In the genomic region with DNA sequence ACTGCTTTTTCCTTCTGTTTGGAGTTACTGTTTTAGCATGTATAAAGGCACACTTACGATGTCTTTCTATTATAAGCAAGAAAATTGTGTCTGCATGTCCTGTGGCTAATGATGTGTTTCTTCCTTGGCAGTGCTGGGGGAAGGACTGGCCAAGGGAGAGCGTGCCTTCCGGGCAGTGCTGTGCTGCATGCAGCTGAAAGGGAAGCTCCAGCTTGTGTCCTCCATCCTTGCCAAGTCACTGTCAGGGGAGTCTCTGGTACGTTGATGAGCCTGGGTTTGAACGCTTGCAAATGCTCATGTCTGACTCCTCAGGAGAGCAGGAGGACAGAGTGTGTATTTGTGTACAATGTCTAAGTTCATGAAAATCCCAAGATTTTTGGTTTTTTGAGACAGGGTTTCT, we compare ENCODE assay signal across 20 mouse cellular contexts. TPM values are rescaled to one million over a fixed set of nuclear protein-coding genes. Genes with fewer than 3 reads are reported as not detected.
DNase-seq lines count a peak whose midpoint lies in the region; ATAC-seq and TF ChIP-seq lines count a peak whose summit lies in the region.
"Had no signal": no experiment of that assay in that cellular context is flagged by ENCODE, and none has a peak within 500 bp of the region (broad histone marks: within the 10 kb centered on the region; RNA-seq: fewer than 3 reads in every experiment).

No protein-coding gene starts in this region.

- DNase-seq in cerebellum, adult 11 months = peak; percentile 10
- peak; percentile 13 to 35 for DNase-seq in kidney, postnatal 36 days
- no peak for DNase-seq in kidney, adult 8-10 months
- DNase-seq in thymus, adult 2 months = no peak
- DNase-seq in thymus, postnatal 4 days = no peak
- peak; percentile 22 for DNase-seq in cerebellum, postnatal 36 days
- DNase-seq in testis, postnatal 10 days (ENCODE audit: low spot score) = no peak
- DNase-seq: adrenal gland, postnatal 10 days; gastrocnemius, postnatal 25 days; layer of hippocampus, postnatal 36 days; liver; midbrain, embryonic 14.5 days; thymus, postnatal 36 days had no signal

- ATAC-seq in cerebellum, adult (ENCODE audit: insufficient number of reproducible peaks, low FRiP score, low TSS enrichment) = no peak
- ATAC-seq: forebrain, embryonic 13.5 days; inflammation-experienced regulatory T-cells, adult 6 months; Patski had no signal

- WGBS in thymus, adult 2 months = 93% methylated on average over 5 of the region's 5 CpGs

- H3K4me3 ChIP-seq in thymus, adult 2 months (ENCODE audit: control insufficient read depth, insufficient read depth, low read length) = no peak overlapping the region
- H3K4me3 ChIP-seq: erythroblast, embryonic 14.5 days; forebrain, embryonic 13.5 days; kidney, embryonic 15.5 days; myocyte had no signal

- no peak for TF ChIP-seq POLR2A in thymus, adult 2 months (IDR thresholded peaks at IDR 0.05; ENCODE audit: control insufficient read depth, extremely low read depth, insufficient read depth, low read length, poor library complexity)

- peaks cover 25% of the 10 kb centered on the region for H3K36me3 ChIP-seq in thymus, adult 2 months (ENCODE audit: control insufficient read depth, insufficient read depth, low read length)

- no peak for TF ChIP-seq CTCF in thymus, adult 2 months (IDR thresholded peaks at IDR 0.05; ENCODE audit: borderline replicate concordance, control insufficient read depth, extremely low read depth, insufficient read depth, low read length, poor library complexity)

- no peaks in the 10 kb centered on the region for H3K27me3 ChIP-seq in thymus, adult 2 months (ENCODE audit: control insufficient read depth, insufficient read depth, low read length)
- H3K27me3 ChIP-seq: forebrain, embryonic 13.5 days; kidney, embryonic 15.5 days; Patski had no signal

- H3K27ac ChIP-seq in thymus, adult 2 months (ENCODE audit: control insufficient read depth, insufficient read depth, low read length) = peak overlapping the region; percentile 33; the same call in 1 of the 2 replicates
- H3K27ac ChIP-seq: forebrain, embryonic 13.5 days; kidney, embryonic 15.5 days had no signal

- H3K4me1 ChIP-seq in thymus, adult 2 months (replicated peaks; ENCODE audit: control insufficient read depth, insufficient read depth, low read length) = peaks cover 20% of the 10 kb centered on the region
- H3K4me1 ChIP-seq: forebrain, embryonic 13.5 days; kidney, embryonic 15.5 days had no signal

RNA-seq across cellular contexts. Expression of gene Helz, which starts 44.8 kb away (rescaled TPM):
- 66.9 and 82.2 TPM in 2 replicates for polyA plus RNA-seq in thymus, adult 2 months (2012; rRNA removed)

Comparison
In these comparisons a context has a peak if more than half of its experiments do, and no peak if none do; other contexts are left out.
1. DNase-seq: peak in cerebellum, adult 11 months (single experiment), kidney, postnatal 36 days (2 of 2) and cerebellum, postnatal 36 days (2 of 2); none in kidney, adult 8-10 months (0 of 2), thymus, adult 2 months (single experiment), thymus, postnatal 4 days (single experiment) and testis, postnatal 10 days (single experiment).